Mouse (Mus musculus): Measurements from ENCODE around the gene Lrrc46.

Gene Lrrc46

GRCm38 (mm10) chr11:97041022-97041899 is at the start of gene Lrrc46, which contains the start of gene Mrpl10:
Lrrc46 (minus strand) TSS chr11:97041407.
Mrpl10 (plus strand) TSS chr11:97041560.
- peak; percentile 73 to 85 for DNase-seq

DNA sequence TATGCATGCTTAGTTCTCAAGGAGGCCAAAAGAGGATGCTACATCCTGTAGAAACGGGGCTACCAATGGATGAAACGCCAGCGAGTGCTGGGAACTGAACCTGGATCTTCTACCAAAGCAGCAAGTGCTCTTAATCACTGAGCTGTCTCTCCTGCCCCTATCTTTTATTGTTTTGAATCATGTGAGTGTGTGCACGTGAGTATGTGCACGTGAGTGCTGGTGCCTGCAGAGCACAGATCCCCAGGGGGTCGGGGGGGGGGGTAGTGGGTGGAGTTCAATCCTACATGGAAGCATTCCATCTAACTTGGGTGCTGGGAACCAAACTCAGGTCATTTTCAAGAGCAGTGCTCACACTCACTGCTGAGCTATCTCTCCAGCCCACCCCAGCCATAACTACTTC is 45.2 kb upstream of the Lrrc46 start:
- DNase-seq, result no peak

- no peak for DNase-seq
These were observed 43.8 kb upstream of the Lrrc46 start for GRCm38 (mm10) chr11:97084821-97085505.

DNA sequence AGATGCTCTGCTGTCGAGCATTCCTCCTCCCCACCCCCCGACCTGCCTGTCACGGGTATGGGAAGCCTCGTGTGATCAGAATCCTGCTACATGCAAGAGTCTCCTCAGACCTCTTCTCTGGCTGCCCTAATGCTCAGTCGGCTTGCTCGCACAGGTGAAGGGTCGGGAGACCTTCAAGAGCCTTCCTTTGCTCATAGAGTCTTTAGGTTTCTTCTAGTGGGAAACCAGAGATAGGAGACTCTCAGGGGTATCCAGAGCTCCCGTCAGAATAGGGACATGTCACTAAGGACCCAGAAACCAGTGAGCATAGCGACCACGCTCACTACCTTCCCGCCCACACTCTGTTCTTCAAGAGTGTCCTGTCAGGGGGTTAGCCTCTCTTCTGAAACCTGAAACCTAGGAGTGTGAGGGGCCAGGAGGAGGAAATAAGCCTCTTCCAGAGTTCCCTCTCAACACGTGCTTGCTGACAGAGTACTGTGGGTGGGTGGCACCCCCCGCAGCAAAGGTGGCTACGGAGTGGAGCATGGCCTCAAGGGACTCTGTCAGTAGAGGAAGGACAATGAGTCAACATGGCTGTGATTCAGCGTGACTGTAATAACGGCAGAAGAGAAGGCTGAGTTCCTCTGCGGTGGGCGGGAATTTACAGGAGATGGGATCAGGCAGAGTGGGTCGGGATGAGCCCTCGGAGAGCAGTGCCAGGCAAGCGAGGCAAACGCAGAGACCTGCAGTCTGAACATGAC is 42.4 kb upstream of the Lrrc46 start:
- no peak for DNase-seq

DNA sequence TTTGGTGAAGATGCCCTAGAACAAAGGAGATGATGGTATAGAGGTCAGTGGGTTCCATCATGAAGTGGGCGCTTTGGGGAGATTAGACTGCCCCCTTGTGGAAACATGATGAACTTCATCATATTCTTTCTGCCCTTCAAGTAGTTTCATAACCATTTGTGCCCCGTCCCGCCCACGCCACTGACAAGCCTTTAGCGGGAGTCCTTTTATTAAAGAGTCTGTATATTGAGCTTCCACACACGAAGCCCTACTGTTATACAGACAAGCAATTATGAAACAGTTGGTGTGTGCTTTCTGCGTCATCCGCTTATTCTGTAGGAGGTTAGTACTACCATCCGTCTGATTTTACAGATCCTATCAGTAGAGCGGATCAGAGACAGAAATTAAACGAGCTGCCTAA is 41.8 kb upstream of the Lrrc46 start:
- DNase-seq, result peak; percentile 34 to 38

DNA sequence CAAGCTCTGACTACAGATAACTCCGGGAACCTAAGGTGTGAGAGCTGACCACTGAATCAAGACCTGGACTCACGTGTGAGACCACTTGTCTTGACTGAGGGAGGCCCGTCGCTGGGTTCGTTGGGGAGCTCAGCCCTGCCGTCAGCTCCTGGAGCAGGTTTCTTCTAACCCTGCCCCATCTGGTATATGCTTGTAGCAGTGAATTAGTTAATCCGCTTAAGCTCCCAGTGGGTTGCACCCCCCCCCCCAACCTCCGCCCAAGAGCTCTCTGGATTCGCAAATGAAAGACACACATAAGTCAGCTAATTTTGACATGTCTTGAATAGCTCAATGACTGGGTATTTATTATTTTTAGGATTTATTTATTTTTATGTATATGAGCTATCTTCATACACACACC is 39.1 kb upstream of the Lrrc46 start:
- no peak for DNase-seq

DNA sequence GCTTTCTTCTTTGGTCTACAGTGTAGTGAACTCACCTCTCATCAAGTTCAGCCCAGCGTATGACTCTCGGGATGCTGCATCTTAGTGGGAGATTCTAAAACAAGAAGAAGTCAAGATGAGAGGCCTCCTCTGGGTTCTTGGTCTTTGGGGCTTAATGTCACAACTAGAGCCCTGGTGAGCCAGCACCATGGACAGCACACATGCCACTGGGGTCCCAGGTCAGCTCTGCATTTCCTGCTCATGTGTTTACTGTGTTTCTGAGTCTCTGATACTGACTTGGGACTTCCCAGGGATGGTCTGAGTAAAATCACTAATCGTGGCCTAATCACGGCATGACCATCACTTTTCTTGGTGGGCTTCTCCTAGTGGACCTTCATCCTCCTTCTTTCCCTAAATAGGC is 37.5 kb upstream of the Lrrc46 start:
- no peak for DNase-seq

- DNase-seq, result no peak
These were observed 33.0 kb upstream of the Lrrc46 start for GRCm38 (mm10) chr11:97074235-97074634.

GRCm38 (mm10) chr11:97072533-97072932 is 31.3 kb upstream of the Lrrc46 start:
- DNase-seq, result peak; percentile 31 to 42

DNA sequence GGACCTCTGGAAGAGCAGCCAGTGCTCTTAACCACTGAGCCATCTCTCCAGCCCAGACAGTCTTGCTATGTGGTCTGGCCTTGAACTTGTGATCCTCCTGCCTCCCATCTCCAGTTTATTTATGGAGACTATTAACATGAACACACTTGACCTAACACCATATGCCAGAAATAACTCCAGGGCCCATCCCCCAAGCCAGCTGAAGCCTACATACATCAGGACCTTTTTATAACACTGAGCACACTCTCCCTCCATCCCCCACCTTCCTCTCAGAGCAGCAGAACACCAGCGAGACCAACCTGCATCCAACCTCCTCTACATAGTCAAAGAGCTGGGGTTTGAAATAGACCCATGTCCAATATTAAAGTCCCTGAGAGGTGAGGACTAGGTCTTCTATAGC is 29.9 kb upstream of the Lrrc46 start:
- no peak for DNase-seq

DNA sequence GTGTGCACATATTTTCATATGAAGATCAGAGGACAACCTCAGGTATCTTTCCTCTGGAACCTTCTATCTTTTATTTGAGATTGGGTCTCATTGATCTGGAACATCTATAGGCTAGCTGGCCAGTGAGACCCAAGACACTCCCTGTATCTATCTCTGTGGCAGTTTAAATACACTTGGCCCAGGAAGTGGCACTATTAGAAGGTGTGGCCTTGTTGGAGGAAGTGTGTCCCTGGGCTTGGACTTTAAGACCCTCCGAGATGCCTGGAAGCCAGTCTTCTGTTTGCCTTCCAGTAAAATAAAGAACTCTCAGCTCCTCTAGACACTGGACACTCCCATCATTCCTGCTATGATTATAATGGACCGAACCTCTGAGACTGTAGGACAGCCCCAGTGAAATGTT is 28.6 kb upstream of the Lrrc46 start:
- DNase-seq, result no peak

DNA sequence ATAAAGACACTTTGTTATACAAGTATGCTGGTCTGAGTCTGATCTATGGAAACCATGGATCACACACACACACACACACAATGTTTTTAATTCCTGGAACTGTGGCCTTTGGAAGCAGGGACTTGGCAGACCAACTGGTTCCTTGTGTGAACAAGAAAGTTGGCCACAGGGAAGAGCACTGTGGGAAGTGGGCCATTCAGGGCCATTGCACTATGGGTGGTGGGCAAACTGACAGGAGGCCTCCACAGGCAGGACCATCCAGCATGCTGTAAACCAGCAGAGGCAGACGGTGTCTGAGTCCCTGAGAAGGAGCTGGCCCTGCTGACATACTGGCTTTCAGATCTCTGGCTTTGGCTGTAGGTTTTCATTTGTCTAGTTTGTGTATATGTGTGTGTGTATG is 28.1 kb upstream of the Lrrc46 start:
- no peak for DNase-seq

- DNase-seq, result no peak
These were observed 25.6 kb upstream of the Lrrc46 start for GRCm38 (mm10) chr11:97066656-97067360.

GRCm38 (mm10) chr11:97065538-97066295 is 24.5 kb upstream of the Lrrc46 start:
- no peak for DNase-seq

DNA sequence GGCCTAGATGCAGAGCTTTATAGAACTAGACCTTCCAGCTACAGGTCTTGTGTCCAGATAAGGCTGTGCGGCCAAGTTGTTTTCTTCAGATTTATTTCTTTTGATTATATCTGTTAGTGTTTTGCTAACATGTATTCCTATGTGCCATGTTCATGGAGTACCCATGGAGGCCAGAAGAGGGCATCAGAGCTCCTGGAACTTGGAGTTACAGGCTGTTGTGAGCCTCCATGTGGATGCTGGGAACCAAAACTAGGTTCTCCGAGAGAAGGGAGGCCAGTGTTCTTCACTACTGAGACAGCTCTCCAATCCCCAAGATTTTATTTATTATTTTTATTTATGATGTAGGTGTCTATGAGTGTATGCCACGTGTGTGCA is 22.7 kb upstream of the Lrrc46 start:
- DNase-seq, result no peak

- no peak for DNase-seq
These were observed 22.2 kb upstream of the Lrrc46 start for GRCm38 (mm10) chr11:97063274-97063920.

- DNase-seq, result peak; percentile 53 to 61
These were observed 11.0 kb upstream of the Lrrc46 start for GRCm38 (mm10) chr11:97052219-97052646.

- DNase-seq, result no peak
These were observed 9.9 kb upstream of the Lrrc46 start for GRCm38 (mm10) chr11:97050944-97051586.

DNA sequence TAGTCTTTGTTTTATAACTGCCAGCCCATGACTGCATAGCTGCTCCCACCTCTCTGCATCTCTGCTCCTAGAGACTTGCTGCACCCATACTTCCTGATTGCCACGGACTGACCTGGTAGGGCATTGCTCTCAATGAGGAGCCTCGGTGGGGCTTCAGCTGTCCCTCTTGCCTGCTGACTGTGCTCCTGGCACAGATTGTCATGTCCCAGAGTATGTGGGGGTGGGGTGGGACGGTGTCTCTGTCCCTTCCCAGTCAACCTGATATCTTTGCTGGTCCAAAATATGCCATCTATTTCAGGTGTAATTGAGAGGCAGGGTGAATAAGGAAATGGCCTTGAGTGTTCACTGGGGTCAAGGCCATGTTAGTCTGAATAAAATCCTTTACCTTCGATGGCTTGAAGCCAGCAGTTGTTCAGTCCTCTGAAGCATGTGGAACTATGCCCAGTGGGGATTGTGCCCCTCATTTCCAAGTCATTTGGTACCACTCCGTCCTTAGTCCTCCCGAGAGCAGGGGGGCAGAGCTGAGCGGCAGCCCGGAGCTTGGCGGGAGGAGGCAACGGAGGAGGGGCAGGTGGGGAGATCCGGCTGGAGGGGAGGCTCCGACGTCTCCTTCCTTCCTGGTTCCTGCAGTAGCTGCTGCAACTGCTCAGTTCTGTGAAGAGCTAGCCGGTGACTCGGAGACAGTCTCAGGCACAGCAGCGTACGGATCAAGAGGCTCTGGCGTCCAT is 9.2 kb upstream of the Lrrc46 start, which contains the start of gene Osbpl7:
Gene Osbpl7, plus strand, starts transcription at position 413 of the 728 bp plus-strand sequence.
- peak; percentile 62 to 67 for DNase-seq

- no peak for DNase-seq
These were observed 8.4 kb upstream of the Lrrc46 start for GRCm38 (mm10) chr11:97049492-97050085.
